Mouse (Mus musculus) kidney, postnatal 4 days (tissue): ENCODE results near the gene March10.

Experiments
- DNase-seq, 2 experiments: peaks; one replicate each; pipeline ENCODE4 v3.0.0; 2021; ENCODE audit warnings: mixed read lengths in 2 of 2

Gene March10

GRCm38 (mm10) chr11:105456497-105456907 is at the start of gene March10:
Gene March10 (minus strand): TSS chr11:105456735.
- peak; percentile 58 to 68 for DNase-seq

- DNase-seq = peak in 1 of 2 experiments; percentile 8
Observed at GRCm38 (mm10) chr11:105506322-105506721, 49.8 kb upstream of the March10 start.

GRCm38 (mm10) chr11:105505038-105505437 is 48.5 kb upstream of the March10 start:
- DNase-seq = no peak

- DNase-seq = no peak
Observed at GRCm38 (mm10) chr11:105502311-105502710, 45.8 kb upstream of the March10 start.

- no peak for DNase-seq
Observed at GRCm38 (mm10) chr11:105497505-105497904, 41.0 kb upstream of the March10 start.

- DNase-seq = no peak
Observed at GRCm38 (mm10) chr11:105496665-105497064, 40.1 kb upstream of the March10 start.

GRCm38 (mm10) chr11:105495591-105496270 is 39.2 kb upstream of the March10 start:
- no peak for DNase-seq

- no peak for DNase-seq
Observed at GRCm38 (mm10) chr11:105494786-105495369, 38.3 kb upstream of the March10 start.

- no peak for DNase-seq
Observed at GRCm38 (mm10) chr11:105492392-105492791, 35.9 kb upstream of the March10 start.

GRCm38 (mm10) chr11:105490971-105491370 is 34.4 kb upstream of the March10 start:
- DNase-seq = no peak

GRCm38 (mm10) chr11:105485412-105485811 is 28.9 kb upstream of the March10 start:
- no peak for DNase-seq

- no peak for DNase-seq
Observed at GRCm38 (mm10) chr11:105484993-105485392, 28.5 kb upstream of the March10 start.

GRCm38 (mm10) chr11:105482747-105483146 is 26.2 kb upstream of the March10 start:
- no peak for DNase-seq

- no peak for DNase-seq
Observed at GRCm38 (mm10) chr11:105474746-105475145, 18.2 kb upstream of the March10 start.

- no peak for DNase-seq
Observed at GRCm38 (mm10) chr11:105474352-105474736, 17.8 kb upstream of the March10 start.

- DNase-seq = no peak
Observed at GRCm38 (mm10) chr11:105473716-105474351, 17.3 kb upstream of the March10 start.

- DNase-seq = no peak
Observed at GRCm38 (mm10) chr11:105472610-105473009, 16.1 kb upstream of the March10 start.

- DNase-seq = no peak
Observed at GRCm38 (mm10) chr11:105470896-105471295, 14.4 kb upstream of the March10 start.

GRCm38 (mm10) chr11:105469561-105469960 is 13.0 kb upstream of the March10 start:
- DNase-seq = no peak

GRCm38 (mm10) chr11:105469091-105469507 is 12.6 kb upstream of the March10 start:
- no peak for DNase-seq

GRCm38 (mm10) chr11:105468436-105468835 is 11.9 kb upstream of the March10 start:
- DNase-seq = no peak

- no peak for DNase-seq
Observed at GRCm38 (mm10) chr11:105467816-105468215, 11.3 kb upstream of the March10 start.

- DNase-seq = no peak
Observed at GRCm38 (mm10) chr11:105467266-105467665, 10.7 kb upstream of the March10 start.

GRCm38 (mm10) chr11:105466756-105467155 is 10.2 kb upstream of the March10 start:
- DNase-seq = no peak
